Mouse (Mus musculus) heart, adult 2 months (tissue): ENCODE measurements around the gene Med13l. TPM values are rescaled to one million over a fixed set of nuclear protein-coding genes. Genes with fewer than 3 reads are reported as not detected.

Experiments
- DNase-seq, 2 experiments: peaks; one replicate each; pipeline ENCODE4 v3.0.0; 2021
- H3K27ac ChIP-seq: fragments of 200-600 bp; 2 replicates; pipeline ENCODE4 v1.8.1; 2022
- H3K27me3 ChIP-seq: fragments of 200-500 bp; 2 replicates; pipeline ENCODE4 v1.6.1; 2012; ENCODE audit warnings: mild to moderate bottlenecking, low read length, inconsistent platforms, mixed read lengths; ENCODE audit not compliant: control insufficient read depth, insufficient read depth
- H3K36me3 ChIP-seq: fragments of 200-500 bp; 2 replicates; pipeline ENCODE4 v1.6.1; 2012; ENCODE audit warnings: low read length, inconsistent platforms; ENCODE audit not compliant: control insufficient read depth, insufficient read depth
- H3K4me1 ChIP-seq: fragments of 200-500 bp; 2 replicates; pipeline ENCODE4 v1.6.1; 2011; ENCODE audit warnings: low read length; ENCODE audit not compliant: control insufficient read depth, insufficient read depth
- H3K4me3 ChIP-seq: fragments of 200-600 bp; 2 replicates; pipeline ENCODE4 v1.8.1; 2022
- H3K79me2 ChIP-seq: fragments of 200-500 bp; replicated peaks from 2 replicates; pipeline ENCODE4 v1.6.1; 2012; ENCODE audit warnings: mild to moderate bottlenecking, inconsistent platforms, low read length, moderate library complexity, mixed read lengths; ENCODE audit not compliant: control insufficient read depth, insufficient read depth
- H3K9ac ChIP-seq: fragments of 200-500 bp; 2 replicates; pipeline ENCODE4 v1.6.1; 2012; ENCODE audit warnings: low read depth, mild to moderate bottlenecking, control low read depth, inconsistent platforms, low read length, mixed read lengths
- CTCF ChIP-seq: fragments of 200-600 bp; IDR thresholded peaks from 2 replicates; pipeline ENCODE4 v1.8.1; 2022; ENCODE audit warnings: antibody characterized with exemption, mild to moderate bottlenecking, moderate library complexity
- EP300 ChIP-seq: fragments of 200-500 bp; IDR thresholded peaks from 2 replicates; pipeline ENCODE4 v1.6.1; 2011; ENCODE audit warnings: low read depth, low read length, control low read depth; ENCODE audit not compliant: insufficient read depth
- POLR2A ChIP-seq: fragments of 200-500 bp; IDR thresholded peaks from 2 replicates; pipeline ENCODE4 v1.6.1; 2011; ENCODE audit warnings: mild to moderate bottlenecking, low read depth, low read length, control low read depth; ENCODE audit not compliant: insufficient read depth
- WGBS: fragments of 180-500 bp; shearing (Covaris S2); methylation state at CpG from one replicate; pipeline ENCODE4 v1.1.7; 2018; 5-methylcytosine and 5-hydroxymethylcytosine counted together
- intact Hi-C: fragments of 180-260 bp; cut with DNase I; formaldehyde crosslinking; loops from one replicate; pipeline ENCODE4 v1.15.1; 2025
- polyA plus RNA-seq: library from polyadenylated mRNA; depleted of rRNA; stranded (reverse); fragments of >200 nt; gene quantifications from 2 replicates; pipeline ENCODE4 v1.2.3, GENCODE M21; 2012
- total RNA-seq, 2 experiments: library from RNA; stranded (reverse); gene quantifications; 2 replicates each; pipeline ENCODE4 v1.2.3; 2021

Med13l gene
- total and polyA plus RNA-seq, 3 experiments = 11.0 to 30.8 (median 29.9) TPM

DNA sequence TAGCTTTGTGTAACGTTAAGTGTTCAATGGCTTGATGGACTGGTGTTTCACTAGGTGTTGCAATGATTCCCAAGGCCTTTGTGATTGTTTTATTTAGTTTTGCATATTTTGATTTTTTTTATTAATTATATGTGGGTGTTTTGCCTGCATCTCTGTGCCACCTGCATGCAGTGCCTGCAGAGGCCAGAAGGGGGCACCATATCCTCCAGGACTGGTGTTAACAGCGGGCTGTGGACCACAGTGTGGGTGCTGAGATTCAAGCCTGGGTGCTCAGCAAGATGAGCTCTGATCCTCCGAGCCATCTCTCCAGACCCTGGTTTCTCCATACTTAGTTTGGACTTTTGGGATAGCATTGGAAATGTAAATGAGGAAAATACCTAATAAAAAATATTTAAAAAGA lies 143.7 kb downstream of the Med13l start:
- DNase-seq = no peak
- H3K79me2 ChIP-seq = peaks cover 5% of the 10 kb centered on the region; the same call in 1 of the 2 replicates
- H3K9ac ChIP-seq = no peak overlapping the region
- intact Hi-C loops = no loop called here
- WGBS = 96% methylated on average over 3 of the region's 3 CpGs
- no peaks in the 10 kb centered on the region for H3K36me3 ChIP-seq
- H3K4me3 ChIP-seq = no peak overlapping the region
- H3K27me3 ChIP-seq = no peaks in the 10 kb centered on the region
- peaks cover 14% of the 10 kb centered on the region for H3K4me1 ChIP-seq
- TF ChIP-seq POLR2A = no peak
- peak; percentile 83 for TF ChIP-seq CTCF
- H3K27ac ChIP-seq = no peak overlapping the region

DNA sequence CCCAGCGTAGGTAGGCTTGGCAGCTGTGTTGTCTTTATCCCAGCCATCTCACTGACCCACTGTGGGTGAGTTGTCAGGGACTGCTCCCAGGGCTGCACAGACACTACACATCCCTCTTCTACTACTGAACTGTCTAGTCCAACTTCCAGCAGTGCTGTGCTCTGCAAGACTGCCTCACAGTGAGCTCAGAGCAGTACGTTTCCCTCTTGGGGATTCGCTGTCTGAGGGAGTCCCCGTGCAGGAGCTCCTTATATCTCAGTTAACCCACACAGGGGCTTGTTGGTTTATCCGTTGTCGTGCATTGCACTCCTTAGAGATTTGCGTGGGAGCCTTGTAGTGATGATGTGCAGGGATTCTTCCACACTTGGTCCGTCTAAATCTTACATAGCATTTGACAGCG lies 144.5 kb downstream of the Med13l start:
- intact Hi-C loops = loop anchor here (5.0 kb wide), 1 partner anchor 48 kb away; no protein-coding TSS in a partner anchor
- H3K4me1 ChIP-seq = peaks cover 15% of the 10 kb centered on the region
- no peaks in the 10 kb centered on the region for H3K27me3 ChIP-seq
- H3K9ac ChIP-seq = no peak overlapping the region
- no peaks in the 10 kb centered on the region for H3K36me3 ChIP-seq
- H3K4me3 ChIP-seq = no peak overlapping the region
- TF ChIP-seq POLR2A (no peak), CTCF (no peak), EP300 (no peak)
- WGBS = 73% methylated on average over 9 of the region's 9 CpGs
- no peak overlapping the region for H3K27ac ChIP-seq
- peaks cover 5% of the 10 kb centered on the region; the same call in 1 of the 2 replicates for H3K79me2 ChIP-seq
- DNase-seq = no peak

DNA sequence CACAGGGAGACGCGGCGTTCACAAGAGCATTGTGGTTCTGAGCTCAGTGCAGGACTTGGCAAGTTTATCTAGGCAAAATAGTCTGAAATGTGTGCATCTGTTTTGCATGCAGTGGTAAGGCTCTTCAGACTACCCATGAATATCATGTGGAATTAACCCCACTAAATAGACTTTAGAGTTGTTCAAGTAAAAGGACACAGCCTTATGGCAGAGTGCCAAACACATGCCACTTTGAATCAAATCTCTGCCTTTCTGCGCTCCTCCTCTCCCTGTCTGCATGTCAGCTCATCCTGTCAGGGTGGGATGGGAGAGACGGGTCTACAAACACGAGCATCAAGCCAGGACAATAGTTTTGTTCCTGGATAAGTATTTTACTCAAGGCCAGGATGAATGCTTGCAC lies 145.5 kb downstream of the Med13l start:
- WGBS = 74% methylated on average over 6 of the region's 6 CpGs
- Histone ChIP-seq H3K27me3 (no peaks in the 10 kb centered on the region), H3K79me2 (peaks cover 3% of the 10 kb centered on the region; the same call in 1 of the 2 replicates), H3K27ac (no peak overlapping the region), H3K36me3 (no peaks in the 10 kb centered on the region), H3K9ac (no peak overlapping the region), H3K4me1 (peaks cover 14% of the 10 kb centered on the region), H3K4me3 (no peak overlapping the region)
- DNase-seq = no peak
- intact Hi-C loops = loop anchor here (5.0 kb wide), 1 partner anchor 49 kb away; no protein-coding TSS in a partner anchor
- TF ChIP-seq POLR2A (no peak), CTCF (no peak), EP300 (no peak)

DNA sequence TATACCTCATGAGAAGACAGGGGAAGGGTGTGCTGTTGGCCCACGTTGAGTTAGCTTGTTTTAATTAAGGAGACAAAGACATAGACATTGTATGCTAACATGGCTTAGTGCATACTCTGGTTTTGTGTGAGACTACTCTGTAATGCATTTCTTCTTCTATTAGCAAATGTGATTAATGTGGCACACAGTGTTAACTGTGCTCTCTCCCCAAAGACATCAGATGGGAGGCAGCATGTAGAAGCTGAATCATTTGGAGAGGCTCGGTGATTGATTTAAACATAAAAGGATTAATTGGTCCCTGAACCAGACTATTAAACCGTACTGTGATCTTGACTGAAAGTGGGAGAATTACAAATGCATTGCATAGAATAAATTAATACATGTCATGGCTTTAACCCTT lies 145.9 kb downstream of the Med13l start:
- no peak overlapping the region for H3K9ac ChIP-seq
- no peak overlapping the region for H3K27ac ChIP-seq
- H3K36me3 ChIP-seq = no peaks in the 10 kb centered on the region
- H3K4me1 ChIP-seq = peaks cover 12% of the 10 kb centered on the region
- H3K4me3 ChIP-seq = no peak overlapping the region
- TF ChIP-seq EP300 = no peak
- no peaks in the 10 kb centered on the region for H3K27me3 ChIP-seq
- intact Hi-C loops = loop anchor here (5.0 kb wide), 1 partner anchor 49 kb away; no protein-coding TSS in a partner anchor
- peaks cover 3% of the 10 kb centered on the region; the same call in 1 of the 2 replicates for H3K79me2 ChIP-seq
- no peak for DNase-seq
- 76% methylated on average over 3 of the region's 3 CpGs for WGBS

DNA sequence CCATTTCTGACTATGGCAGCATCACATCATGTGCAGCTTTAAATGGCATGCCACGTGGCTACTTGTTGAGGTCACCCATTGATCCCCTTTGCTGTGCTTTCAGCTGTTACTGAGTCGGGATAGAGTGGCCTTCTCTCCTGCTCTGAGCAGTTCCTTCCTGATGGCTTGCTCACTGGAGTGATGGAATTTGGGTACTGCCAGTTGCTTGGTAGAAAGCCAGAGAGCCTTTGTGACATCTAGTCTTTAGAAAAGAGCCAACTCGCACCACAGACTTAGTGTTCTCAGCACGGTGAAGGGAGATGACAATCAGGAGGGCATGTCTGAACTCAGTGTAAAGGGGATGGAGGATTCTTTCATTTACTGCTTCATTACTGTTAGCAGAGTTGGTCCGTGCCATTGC lies 147.0 kb downstream of the Med13l start:
- Histone ChIP-seq H3K27me3 (no peaks in the 10 kb centered on the region), H3K36me3 (no peaks in the 10 kb centered on the region), H3K27ac (no peak overlapping the region), H3K79me2 (peaks cover 3% of the 10 kb centered on the region; the same call in 1 of the 2 replicates), H3K9ac (no peak overlapping the region), H3K4me3 (no peak overlapping the region), H3K4me1 (peaks cover 8% of the 10 kb centered on the region)
- 57% methylated on average over 5 of the region's 5 CpGs for WGBS
- TF ChIP-seq CTCF = no peak
- no peak for TF ChIP-seq POLR2A
- TF ChIP-seq EP300 = no peak
- DNase-seq = no peak
- intact Hi-C loops = loop anchor here (5.0 kb wide), 1 partner anchor 50 kb away; no protein-coding TSS in a partner anchor

DNA sequence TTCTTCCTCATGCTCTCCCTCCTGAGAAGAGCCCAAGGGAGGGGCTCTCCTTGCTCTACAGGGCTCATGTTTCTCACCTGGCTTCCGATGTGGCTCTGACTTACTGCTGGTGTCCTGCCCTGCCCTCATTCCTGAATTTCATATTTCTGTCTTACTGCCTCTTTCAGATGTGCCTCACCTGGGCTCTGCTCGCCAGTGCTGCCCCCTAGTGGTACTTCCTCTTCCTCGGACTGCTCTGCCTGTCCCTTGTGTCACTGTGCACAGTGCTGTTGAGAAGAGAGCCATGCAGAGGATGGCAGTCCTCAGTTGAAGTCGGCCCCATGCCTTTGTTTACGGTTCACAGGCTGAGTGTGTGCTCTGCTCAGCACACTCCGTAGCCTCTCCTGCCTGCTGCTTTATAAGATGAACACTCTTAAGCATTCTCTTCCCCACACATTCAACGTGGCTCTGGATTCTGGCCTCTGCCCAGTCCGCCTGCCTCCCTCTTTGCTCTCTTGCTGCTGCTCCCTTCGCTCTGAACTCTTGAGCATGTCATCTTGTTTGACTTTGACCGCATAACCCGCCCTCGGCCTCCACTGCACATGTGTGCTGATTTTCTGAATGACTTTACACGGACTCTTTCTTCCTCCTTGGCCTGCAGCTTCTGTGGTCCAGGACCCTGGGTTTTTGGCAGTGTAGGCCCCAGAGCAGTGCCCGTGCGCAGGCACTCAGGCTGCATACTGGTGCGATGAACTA lies 147.9 kb downstream of the Med13l start:
- H3K36me3 ChIP-seq = no peaks in the 10 kb centered on the region
- H3K4me3 ChIP-seq = no peak overlapping the region
- intact Hi-C loops = loop anchor here (2.0 to 5.0 kb wide), 3 partner anchors 51 to 378 kb away; no protein-coding TSS in a partner anchor
- peaks cover 8% of the 10 kb centered on the region for H3K4me1 ChIP-seq
- peak; percentile 63 to 78 for DNase-seq
- WGBS = 76% methylated on average over 16 of the region's 16 CpGs
- TF ChIP-seq CTCF (peak; percentile 91), POLR2A (no peak), EP300 (0 out of 2 replicates have a peak, but pooled peaks have one; percentile 36)
- peaks cover 3% of the 10 kb centered on the region; the same call in 1 of the 2 replicates for H3K79me2 ChIP-seq
- H3K27me3 ChIP-seq = no peaks in the 10 kb centered on the region
- H3K9ac ChIP-seq = no peak overlapping the region
- no peak overlapping the region for H3K27ac ChIP-seq
